Mouse (Mus musculus) CH12.LX (cell line): ENCODE results near the gene Cd164l2.
A peak's percentile ranks its signal among the peaks of the same experiment; 100 is the strongest.

Source experiments
- CTCF ChIP-seq, 2 experiments: IDR thresholded peaks in 1 of 2; conservative IDR thresholded peaks in 1 of 2; 2 replicates each; pipeline ENCODE4 v1.5.1; 2011 to 2012; ENCODE audit warnings: low read depth in 2 of 2, low read length in 2 of 2, improper control_type of control experiment in 1 of 2, inconsistent platforms in 1 of 2, mild to moderate bottlenecking in 1 of 2, moderate library complexity in 1 of 2
- POLR2A ChIP-seq: IDR thresholded peaks from 2 replicates; pipeline ENCODE4 v1.6.1; 2011; ENCODE audit warnings: low read depth, mild to moderate bottlenecking, improper control_type of control experiment, low read length

DNA sequence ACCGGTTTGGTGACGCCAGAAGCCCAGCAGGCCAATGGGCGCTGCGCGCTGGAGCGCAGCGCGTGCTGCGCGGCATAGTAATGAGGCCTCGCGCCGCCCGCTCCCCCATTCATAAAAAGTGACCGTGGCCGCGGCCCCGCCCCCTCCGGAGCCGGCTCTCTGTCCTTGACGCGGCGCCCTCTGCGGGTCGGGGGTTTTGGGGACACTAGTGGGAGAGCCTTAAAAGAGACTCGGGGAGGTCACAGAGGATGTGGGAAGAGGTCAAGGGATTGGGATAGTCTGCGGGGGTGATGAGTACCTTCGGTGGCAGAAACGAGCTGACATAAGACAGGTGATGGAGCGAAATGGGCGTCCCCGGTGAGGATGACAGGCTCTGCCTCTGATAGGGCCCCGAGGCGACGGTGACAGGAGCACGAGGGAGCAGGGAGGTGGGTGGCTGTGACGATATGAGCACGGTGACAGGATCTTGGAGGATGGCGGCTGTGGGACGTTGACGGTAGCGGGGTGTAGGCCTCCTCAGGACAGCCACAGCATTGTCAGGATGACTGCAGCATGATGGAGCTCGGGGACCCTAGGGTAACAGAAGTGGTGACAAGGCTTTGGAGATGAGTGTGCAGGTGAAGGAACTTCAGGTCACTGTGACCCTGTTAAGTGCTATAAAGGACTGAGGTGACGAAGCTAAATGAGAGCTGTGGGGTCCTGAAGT lies 784 bp downstream of the Cd164l2 start:
- TF ChIP-seq POLR2A (no peak), CTCF (conservative IDR thresholded peaks at IDR 0.05 in 1 of 2, IDR thresholded peaks at IDR 0.05 in 1 of 2; ENCODE audit: low read depth in 2 of 2, low read length in 2 of 2) (peak in 1 of 2 experiments; percentile 56; a peak in 2 of 4 replicates)
